Mouse (Mus musculus) left cerebral cortex, adult 11 months (tissue): ENCODE data around the gene Sema4d.
A peak's percentile ranks its signal among the peaks of the same experiment; 100 is the strongest.
"Not testable (repeated sequence)": the region's sequence is repeated elsewhere in the genome, so short reads cannot be mapped to it uniquely, and the experiment has no call there.

ENCODE experiments used
- DNase-seq: peaks from one replicate; pipeline ENCODE4 v3.0.0; 2022; ENCODE audit warnings: low spot score

The Sema4d gene

GRCm38 (mm10) chr13:51678687-51679086 is 114.9 kb downstream of the Sema4d start:
- no peak for DNase-seq

DNA sequence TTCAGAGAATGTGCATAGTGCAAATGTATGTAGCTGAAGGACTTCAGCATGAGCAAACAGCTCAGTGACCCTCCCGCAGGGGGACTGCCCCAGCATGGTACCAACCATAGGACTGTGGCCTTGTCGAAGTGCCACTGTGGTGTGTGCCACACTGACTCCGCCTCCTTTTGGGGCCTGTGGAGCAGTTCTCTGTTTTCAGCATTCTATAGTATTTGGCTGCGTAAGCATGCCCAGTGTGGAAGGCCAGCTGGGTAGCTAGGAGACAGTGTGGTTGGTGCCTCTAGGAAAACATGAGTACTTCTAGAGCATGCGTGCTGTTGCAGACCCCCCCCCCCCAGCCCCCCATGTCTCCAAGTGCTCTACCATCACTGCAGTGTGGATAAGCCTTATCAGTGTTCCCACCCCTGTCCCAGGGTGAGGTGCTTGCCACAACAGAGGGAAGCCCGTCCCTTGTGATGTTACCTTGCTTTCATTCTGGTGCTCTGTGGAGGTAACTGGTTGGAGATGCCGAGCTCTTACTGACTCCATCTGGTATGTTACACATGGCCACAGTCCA is 115.8 kb downstream of the Sema4d start:
- DNase-seq = no peak

- DNase-seq = no peak
Observed at GRCm38 (mm10) chr13:51677041-51677440, 116.5 kb downstream of the Sema4d start.

DNA sequence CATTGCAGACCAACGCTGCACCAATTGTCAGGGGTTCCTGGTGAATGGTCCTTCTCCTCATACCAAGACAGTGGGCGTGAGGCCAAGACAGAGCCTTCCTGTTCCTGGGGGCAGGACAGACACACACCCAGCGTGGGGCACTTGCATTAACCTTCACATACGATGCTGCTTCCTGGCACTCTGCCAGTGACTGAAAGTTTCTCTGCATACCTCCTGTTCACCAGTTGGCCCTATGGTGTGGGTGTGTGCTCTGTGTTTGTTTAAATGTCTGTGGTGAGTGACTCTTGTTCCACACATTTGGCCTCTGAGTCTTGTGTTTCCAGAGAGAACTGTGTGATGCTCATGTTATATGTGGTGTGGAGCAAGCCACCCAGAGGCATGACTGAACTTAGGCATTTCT is 116.9 kb downstream of the Sema4d start:
- no peak for DNase-seq

- not testable (repeated sequence) for DNase-seq
Observed at GRCm38 (mm10) chr13:51668195-51668594, 125.4 kb downstream of the Sema4d start.

- no peak for DNase-seq
Observed at GRCm38 (mm10) chr13:51663561-51663960, 130.0 kb downstream of the Sema4d start.

- no peak for DNase-seq
Observed at GRCm38 (mm10) chr13:51659573-51659972, 134.0 kb downstream of the Sema4d start.

GRCm38 (mm10) chr13:51658094-51658493 is 135.5 kb downstream of the Sema4d start:
- no peak for DNase-seq

- no peak for DNase-seq
Observed at GRCm38 (mm10) chr13:51656516-51657235, 136.9 kb downstream of the Sema4d start.

- no peak for DNase-seq
Observed at GRCm38 (mm10) chr13:51653961-51654360, 139.6 kb downstream of the Sema4d start.

GRCm38 (mm10) chr13:51653159-51653558 is 140.4 kb downstream of the Sema4d start:
- no peak for DNase-seq

GRCm38 (mm10) chr13:51651408-51652064 is 142.0 kb downstream of the Sema4d start, which contains the start of gene Secisbp2:
Gene Secisbp2 (plus strand): TSS chr13:51651697.
- peak; percentile 85 for DNase-seq

- DNase-seq = no peak
Observed at GRCm38 (mm10) chr13:51649740-51650139, 143.8 kb downstream of the Sema4d start.

DNA sequence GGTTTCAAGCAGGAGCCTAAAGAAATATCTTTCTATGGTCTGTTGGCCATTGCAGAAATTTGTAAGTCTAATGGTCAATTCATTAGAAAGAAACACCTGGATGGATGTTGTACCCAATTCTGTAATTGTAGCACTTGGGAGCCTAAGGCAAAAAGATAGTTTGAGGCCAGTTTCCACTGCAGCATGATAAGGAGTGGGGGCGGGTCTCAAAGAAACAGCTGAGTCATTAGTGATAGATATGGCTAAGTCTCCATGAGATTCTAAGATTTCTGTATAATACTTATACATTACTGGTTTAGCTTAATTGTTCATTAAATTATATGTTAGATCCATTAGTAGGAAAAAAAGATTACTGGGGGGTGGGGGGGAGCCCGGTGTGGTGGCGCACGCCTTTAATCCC is 145.3 kb downstream of the Sema4d start:
- no peak for DNase-seq

GRCm38 (mm10) chr13:51647770-51648169 is 145.8 kb downstream of the Sema4d start:
- DNase-seq = no peak

DNA sequence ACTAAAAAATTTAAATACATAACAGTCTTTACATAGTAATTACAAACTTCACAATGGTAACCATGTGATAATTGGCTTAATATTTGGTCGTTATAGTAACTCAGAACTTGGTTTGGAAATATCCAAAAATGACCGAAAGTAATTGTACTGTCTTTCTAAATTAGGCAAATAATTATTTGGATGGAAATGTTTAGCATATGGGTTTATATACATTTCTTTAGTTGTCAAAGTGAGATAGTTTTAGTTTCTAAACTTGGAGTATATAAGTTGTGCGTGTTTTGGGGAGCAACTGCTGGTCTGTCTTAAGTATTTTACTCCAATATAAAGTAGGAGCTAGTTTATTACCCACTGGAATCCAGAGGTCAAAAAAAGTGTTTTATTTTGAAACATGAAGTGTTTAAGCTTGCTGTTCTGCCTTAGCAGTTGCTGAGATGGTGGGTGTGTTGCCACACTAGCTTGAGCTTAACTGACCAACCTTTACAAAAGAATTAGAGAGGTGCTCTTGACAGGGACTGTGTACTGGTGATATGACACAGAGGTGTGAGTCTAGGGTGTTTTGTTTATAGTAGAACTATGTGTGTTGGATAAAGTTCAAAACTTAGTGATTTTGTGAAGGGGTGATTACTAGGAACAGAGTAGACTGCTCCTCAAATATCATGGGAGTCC is 147.1 kb downstream of the Sema4d start:
- DNase-seq = no peak

DNA sequence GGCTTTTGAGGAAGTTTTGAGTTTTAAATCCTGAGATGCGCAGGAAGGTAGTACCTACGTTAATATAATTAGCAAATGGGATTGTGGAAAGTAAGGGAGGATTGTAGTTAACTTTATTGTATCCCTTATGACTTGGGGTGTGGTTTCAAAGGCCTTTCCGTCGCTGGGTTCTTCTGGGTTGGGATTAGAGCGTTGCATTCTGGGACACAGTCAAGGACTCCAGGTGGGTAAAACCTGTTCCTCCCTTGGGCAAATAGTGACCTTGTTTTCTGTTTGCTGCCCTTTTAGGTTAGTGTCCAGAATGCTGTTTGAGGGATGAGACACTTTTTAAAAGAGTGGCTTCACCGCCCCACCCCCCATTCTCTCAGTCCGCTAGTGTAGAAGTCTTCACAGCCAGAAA is 147.7 kb downstream of the Sema4d start:
- DNase-seq = no peak

DNA sequence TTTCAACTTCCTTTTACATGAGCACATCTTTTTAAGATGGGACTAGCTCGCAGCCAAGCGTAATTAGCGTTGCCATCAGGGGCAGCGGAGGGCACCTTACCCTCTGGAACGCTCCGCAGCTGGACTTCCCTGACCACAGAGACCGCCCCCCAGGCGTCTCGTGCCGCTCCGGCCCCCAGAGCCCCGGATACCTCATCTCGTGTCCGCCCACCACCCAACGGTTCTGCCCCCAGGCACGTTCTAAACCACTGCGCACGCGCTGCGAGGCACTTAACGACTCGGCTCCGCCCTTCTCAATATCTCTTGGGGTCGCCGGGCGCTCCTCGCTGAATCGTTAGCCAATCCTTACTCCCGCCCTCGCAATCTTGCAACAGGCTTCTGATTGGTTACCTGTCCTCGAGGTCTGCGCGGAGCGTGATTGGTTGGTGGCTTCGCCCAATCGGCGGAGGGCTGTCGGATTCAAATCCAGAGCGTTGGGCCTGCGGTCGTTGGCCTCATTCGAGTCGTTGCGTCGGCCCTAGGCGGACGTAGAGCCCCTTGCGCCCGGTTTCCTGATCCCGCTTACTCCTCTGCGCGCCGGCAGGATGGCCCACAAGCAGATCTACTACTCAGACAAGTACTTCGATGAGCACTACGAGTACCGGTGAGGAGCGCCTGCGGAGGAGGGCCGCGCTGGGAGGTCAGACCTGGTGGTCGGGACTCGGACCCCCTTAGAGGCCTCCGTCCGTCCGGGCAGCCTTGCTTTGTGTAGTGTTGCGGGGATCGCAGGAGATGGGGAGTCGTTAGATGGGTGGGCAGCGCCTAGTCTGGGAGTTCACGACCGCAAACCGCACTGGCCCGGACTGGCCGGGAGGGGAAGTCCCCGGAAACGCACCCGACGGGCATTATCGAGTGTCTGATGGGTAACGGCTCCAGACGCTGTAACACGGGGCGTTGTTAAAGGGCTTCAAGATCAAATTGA is 148.4 kb downstream of the Sema4d start, which contains the start of gene Cks2:
TSS of gene Cks2 (plus strand) at position 404 of the 961 bp plus-strand sequence.
- peak; percentile 96 for DNase-seq

DNA sequence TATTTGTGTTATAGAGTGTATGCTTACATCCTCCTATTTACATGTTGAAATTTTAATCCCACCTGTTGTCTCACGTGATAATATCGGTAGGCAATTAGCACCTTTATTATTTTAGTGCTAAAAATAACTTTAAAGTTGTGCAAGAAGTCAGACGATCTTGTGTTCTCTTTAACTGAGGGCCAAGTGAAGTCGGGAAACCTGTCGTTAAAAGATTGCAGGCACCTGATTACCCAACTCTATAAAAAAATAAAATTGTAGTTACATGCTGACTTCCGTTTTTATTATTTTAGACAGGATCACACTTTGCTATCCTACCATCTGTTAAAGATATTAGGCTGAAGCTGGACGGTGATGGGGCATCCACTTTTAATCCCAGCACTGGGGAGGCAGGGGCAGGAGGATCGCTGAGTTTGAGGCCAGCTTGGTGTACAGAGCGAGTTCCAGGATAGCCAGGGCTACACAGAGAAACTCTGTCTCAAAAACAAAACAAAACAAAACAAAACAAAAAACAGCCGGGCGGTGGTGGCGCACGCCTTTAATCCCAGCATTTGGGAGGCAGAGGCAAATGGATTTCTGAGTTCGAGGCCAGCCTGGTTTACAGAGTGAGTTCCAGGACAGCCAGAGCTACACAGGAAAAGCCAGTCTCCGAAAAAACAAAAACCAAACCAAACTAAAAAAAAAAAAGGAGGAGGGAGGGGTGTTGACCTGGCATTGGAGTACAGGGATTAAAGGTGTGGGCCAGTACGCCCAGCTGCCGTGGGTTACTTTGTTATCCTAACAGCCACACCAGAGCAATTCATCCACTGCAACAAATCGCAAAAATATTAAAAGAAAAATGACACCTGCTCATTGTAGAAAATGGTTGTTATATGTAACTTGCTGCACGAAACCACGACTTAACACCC is 149.4 kb downstream of the Sema4d start:
- DNase-seq = no peak

DNA sequence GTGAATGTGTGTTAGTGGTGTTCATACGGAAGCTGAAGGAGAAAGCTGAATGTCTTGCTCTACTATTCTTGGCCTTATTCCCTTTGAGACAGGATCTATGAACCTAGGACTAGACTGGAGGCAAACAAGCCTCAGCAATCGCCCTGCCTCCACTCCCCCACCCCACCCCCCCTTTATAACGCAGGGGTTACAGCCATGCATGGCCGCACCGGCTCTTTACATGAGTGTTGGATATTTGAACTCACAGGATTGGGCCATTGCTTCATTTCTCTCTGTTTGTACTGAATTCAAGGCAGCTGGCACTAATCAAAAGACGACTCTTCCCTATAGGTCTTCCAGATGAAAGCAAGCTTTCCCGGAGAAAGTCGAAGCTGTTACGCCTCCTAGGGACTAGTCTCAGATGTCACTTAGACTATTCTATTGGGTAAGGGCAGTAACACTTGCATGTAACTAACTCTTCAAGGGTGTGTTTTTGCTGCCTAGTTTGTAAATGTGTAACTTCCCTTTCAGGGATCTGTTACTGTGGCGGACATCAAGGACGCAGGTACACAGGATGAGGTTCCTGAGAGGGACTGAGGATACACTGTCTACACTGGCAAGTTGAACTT is 151.3 kb downstream of the Sema4d start:
- DNase-seq = no peak
